Mouse (Mus musculus) megakaryocyte, embryonic 14.5 days (primary cell): Measurements from ENCODE around the gene Col4a6. TPM values are rescaled to one million over a fixed set of nuclear protein-coding genes. Genes with fewer than 3 reads are reported as not detected.

ENCODE experiments used
- H3K27me3 ChIP-seq: replicated peaks from 2 replicates; pipeline ENCODE3; 2012; ENCODE audit warnings: inconsistent platforms
- H3K36me3 ChIP-seq: replicated peaks from 2 replicates; pipeline ENCODE3; 2012; ENCODE audit warnings: low read length, inconsistent platforms, mixed read lengths
- H3K4me1 ChIP-seq: 2 replicates; pipeline ENCODE4 v1.6.1; 2012; ENCODE audit warnings: inconsistent platforms
- H3K4me3 ChIP-seq: replicated peaks from 2 replicates; pipeline ENCODE3; 2012; ENCODE audit warnings: moderate library complexity, mild to moderate bottlenecking, inconsistent platforms
- H3K9me3 ChIP-seq: 2 replicates; pipeline ENCODE4 v1.6.1; 2012; ENCODE audit warnings: inconsistent platforms
- FLI1 ChIP-seq: IDR thresholded peaks from 2 replicates; pipeline ENCODE4 v1.6.1; 2012; ENCODE audit warnings: low read length, inconsistent platforms, mixed read lengths
- GATA1 ChIP-seq: IDR thresholded peaks from 3 replicates; pipeline ENCODE4 v1.6.1; 2012; ENCODE audit warnings: mixed read lengths, low read length, inconsistent platforms, borderline replicate concordance
- polyA plus RNA-seq: library from polyadenylated mRNA; stranded (reverse); fragments of >175 nt; gene quantifications from 2 replicates; pipeline ENCODE4 v1.2.3, GENCODE M21; 2012; ENCODE audit warnings: low replicate concordance; ENCODE audit not compliant: insufficient read depth

Col4a6 gene
- polyA plus RNA-seq, 1 experiment = 0.34 TPM

- H3K36me3 ChIP-seq = no peaks in the 10 kb centered on the region
- H3K4me3 ChIP-seq = no peak overlapping the region
- peaks cover 7% of the 10 kb centered on the region for H3K27me3 ChIP-seq
- TF ChIP-seq FLI1 (no peak), GATA1 (no peak)
- H3K4me1 ChIP-seq = no peaks in the 10 kb centered on the region
- no peaks in the 10 kb centered on the region for H3K9me3 ChIP-seq
These were observed 88.3 kb downstream of the Col4a6 start for GRCm38 (mm10) chrX:141385399-141386105.

- Histone ChIP-seq H3K4me1 (no peaks in the 10 kb centered on the region), H3K36me3 (no peaks in the 10 kb centered on the region), H3K9me3 (no peaks in the 10 kb centered on the region), H3K4me3 (no peak overlapping the region), H3K27me3 (peaks cover 6% of the 10 kb centered on the region)
- TF ChIP-seq GATA1 = no peak
These were observed 89.2 kb downstream of the Col4a6 start for GRCm38 (mm10) chrX:141384632-141385031.

- TF ChIP-seq FLI1 = no peak
- TF ChIP-seq GATA1 = no peak
- no peaks in the 10 kb centered on the region for H3K9me3 ChIP-seq
- peaks cover 2% of the 10 kb centered on the region for H3K27me3 ChIP-seq
- H3K36me3 ChIP-seq = no peaks in the 10 kb centered on the region
- no peaks in the 10 kb centered on the region for H3K4me1 ChIP-seq
- no peak overlapping the region for H3K4me3 ChIP-seq
These were observed 103.6 kb downstream of the Col4a6 start for GRCm38 (mm10) chrX:141370276-141370675.

- no peak overlapping the region for H3K4me3 ChIP-seq
- TF ChIP-seq GATA1 (no peak), FLI1 (no peak)
- no peaks in the 10 kb centered on the region for H3K4me1 ChIP-seq
- H3K27me3 ChIP-seq = peaks cover 1% of the 10 kb centered on the region
- no peaks in the 10 kb centered on the region for H3K36me3 ChIP-seq
- H3K9me3 ChIP-seq = no peaks in the 10 kb centered on the region
These were observed 110.5 kb downstream of the Col4a6 start for GRCm38 (mm10) chrX:141363331-141363730.

GRCm38 (mm10) chrX:141341417-141341816 is 132.5 kb downstream of the Col4a6 start:
- TF ChIP-seq FLI1 = no peak
- TF ChIP-seq GATA1 = no peak
- Histone ChIP-seq H3K4me3 (no peak overlapping the region), H3K27me3 (no peaks in the 10 kb centered on the region), H3K36me3 (no peaks in the 10 kb centered on the region), H3K4me1 (no peaks in the 10 kb centered on the region), H3K9me3 (no peaks in the 10 kb centered on the region)

GRCm38 (mm10) chrX:141328044-141328443 is 145.8 kb downstream of the Col4a6 start:
- no peak for TF ChIP-seq GATA1
- no peak for TF ChIP-seq FLI1
- H3K27me3 ChIP-seq = peaks cover 14% of the 10 kb centered on the region
- H3K36me3 ChIP-seq = no peaks in the 10 kb centered on the region

GRCm38 (mm10) chrX:141324201-141324600 is 149.7 kb downstream of the Col4a6 start:
- no peaks in the 10 kb centered on the region for H3K9me3 ChIP-seq
- no peaks in the 10 kb centered on the region for H3K4me1 ChIP-seq
- TF ChIP-seq GATA1 (no peak), FLI1 (no peak)
- no peaks in the 10 kb centered on the region for H3K36me3 ChIP-seq
- no peak overlapping the region for H3K4me3 ChIP-seq
- peaks cover 12% of the 10 kb centered on the region for H3K27me3 ChIP-seq

More at GRCm38 (mm10) chrX:141328044-141328443, 145.8 kb downstream of the Col4a6 start:
- Histone ChIP-seq H3K9me3 (peaks cover 3% of the 10 kb centered on the region; the same call in 1 of the 2 replicates), H3K4me3 (no peak overlapping the region), H3K4me1 (no peaks in the 10 kb centered on the region)

- Histone ChIP-seq H3K4me3 (no peak overlapping the region), H3K27me3 (peaks cover 7% of the 10 kb centered on the region), H3K4me1 (no peaks in the 10 kb centered on the region), H3K36me3 (no peaks in the 10 kb centered on the region), H3K9me3 (no peaks in the 10 kb centered on the region)
- TF ChIP-seq GATA1 (no peak), FLI1 (no peak)
These were observed 157.7 kb downstream of the Col4a6 start for GRCm38 (mm10) chrX:141316217-141316616.

GRCm38 (mm10) chrX:141315795-141316194 is 158.1 kb downstream of the Col4a6 start:
- Histone ChIP-seq H3K9me3 (no peaks in the 10 kb centered on the region), H3K36me3 (no peaks in the 10 kb centered on the region), H3K27me3 (peaks cover 7% of the 10 kb centered on the region), H3K4me1 (no peaks in the 10 kb centered on the region), H3K4me3 (no peak overlapping the region)
- no peak for TF ChIP-seq GATA1

GRCm38 (mm10) chrX:141292702-141293462 is 181.0 kb downstream of the Col4a6 start:
- Histone ChIP-seq H3K4me3 (no peak overlapping the region), H3K4me1 (no peaks in the 10 kb centered on the region), H3K36me3 (no peaks in the 10 kb centered on the region), H3K27me3 (no peaks in the 10 kb centered on the region), H3K9me3 (no peaks in the 10 kb centered on the region)
- no peak for TF ChIP-seq GATA1
- TF ChIP-seq FLI1 = no peak
